Mouse (Mus musculus): ENCODE measurements around the gene Bcl6. TPM values are rescaled to one million over a fixed set of nuclear protein-coding genes. Genes with fewer than 3 reads are reported as not detected.

Gene Bcl6
- total RNA-seq, 2 experiments from 2014 or later = 11.1 to 11.3 TPM

DNA sequence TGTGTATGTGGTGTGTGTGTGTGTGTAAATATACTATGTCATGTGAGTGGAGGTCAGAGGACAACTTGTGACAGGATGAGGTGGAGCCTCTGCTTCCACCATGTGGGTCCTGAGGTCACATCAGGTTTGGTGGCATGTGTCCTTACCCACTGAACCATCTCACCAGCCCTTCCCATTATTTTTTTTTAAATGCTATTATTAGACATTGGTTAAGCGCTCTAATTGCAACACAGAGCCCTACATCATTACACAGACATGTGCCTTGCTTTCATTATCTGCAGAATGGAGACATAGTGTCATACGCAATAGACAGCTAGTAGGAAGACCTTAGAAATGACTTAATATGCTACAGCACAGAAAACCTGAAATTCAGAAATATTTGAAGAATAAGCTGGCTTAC is 12.5 kb downstream of the Bcl6 start:
- no peak for DNase-seq (ENCODE audit: low spot score in 2 of 2)

DNA sequence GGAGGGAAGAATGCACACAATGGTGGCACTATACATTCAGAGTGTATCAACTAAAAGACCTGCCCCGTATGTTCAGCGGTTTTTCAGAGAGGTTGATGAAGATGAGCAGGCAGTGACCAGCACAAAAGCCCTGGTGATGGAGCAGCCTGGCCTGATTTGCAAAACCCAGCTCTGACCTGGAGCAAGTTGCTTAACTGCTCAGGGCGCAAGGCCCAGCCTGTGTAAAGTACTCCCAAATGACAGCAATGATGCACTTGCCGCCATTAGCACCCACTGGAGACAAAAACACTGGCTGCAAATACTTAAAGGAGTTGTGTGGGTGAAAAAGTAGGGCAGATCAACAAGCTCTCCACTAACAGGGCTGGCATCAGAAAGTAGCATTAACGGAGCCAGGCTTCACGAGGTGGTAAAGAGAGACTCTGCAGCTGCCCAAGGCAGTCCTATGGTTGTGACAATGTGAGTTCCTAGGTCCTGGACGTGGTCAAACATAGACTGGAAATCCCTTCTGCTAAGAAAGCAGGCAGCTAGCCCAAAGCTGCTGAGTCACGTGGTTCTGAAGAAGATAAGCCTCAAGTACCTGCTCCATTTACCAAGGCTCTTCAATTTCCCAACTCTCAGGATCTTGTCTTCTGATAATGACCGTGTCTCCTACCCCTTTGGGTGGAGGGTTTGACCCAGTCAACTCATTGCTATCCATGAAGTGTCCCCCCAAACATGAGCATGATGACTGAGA is 14.9 kb downstream of the Bcl6 start:
- DNase-seq (ENCODE audit: low spot score in 2 of 2) = no peak

DNA sequence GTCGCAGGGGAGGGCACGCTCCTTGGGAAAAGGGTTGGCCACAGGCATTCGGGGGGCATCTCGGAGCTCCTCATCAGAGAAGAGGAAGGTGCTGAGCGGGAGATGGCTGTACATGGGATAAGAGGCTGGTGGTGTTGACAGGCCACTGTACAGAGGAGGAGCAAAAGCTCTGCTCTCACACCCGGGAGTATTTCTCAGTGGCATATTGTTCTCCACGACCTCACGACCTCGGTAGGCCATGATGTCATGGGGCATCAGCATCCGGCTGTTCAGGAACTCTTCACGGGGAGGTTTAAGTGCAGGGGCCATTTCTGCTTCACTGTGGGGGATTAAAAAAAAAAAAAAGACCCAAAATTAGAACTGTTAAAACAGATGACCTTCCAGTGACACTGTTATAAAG is 15.8 kb downstream of the Bcl6 start:
- no peak for DNase-seq (ENCODE audit: low spot score in 2 of 2)

DNA sequence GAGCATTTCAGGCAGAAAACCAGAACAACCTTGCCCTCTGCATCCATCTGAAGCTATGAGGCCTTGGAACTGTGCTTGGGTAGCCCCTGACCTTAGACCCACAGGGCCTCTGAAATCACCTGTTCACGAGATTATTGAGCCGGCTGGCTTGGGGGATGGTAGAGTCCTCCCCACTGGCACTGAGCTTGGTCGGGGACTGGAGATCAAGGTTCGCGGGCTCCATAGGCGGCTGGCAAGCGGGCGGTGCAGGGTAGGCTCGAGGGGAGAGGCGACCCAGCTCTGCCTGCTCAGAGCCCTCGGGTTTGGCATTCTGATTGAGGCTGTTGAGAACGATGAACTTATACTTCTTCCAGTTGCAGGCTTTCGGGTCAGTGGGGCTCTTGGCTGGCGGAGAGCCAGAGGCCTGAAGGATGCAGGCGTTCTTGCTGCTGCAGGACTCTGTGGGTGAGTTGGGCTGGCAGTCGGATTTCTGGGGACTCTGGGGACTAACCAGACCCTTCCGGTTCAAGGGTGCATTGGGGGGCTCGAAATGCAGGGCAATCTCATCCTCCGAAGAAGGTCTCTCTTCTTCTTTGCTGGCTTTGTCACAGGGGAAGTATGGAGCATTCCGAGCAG is 16.4 kb downstream of the Bcl6 start:
- DNase-seq (ENCODE audit: low spot score in 2 of 2) = no peak

DNA sequence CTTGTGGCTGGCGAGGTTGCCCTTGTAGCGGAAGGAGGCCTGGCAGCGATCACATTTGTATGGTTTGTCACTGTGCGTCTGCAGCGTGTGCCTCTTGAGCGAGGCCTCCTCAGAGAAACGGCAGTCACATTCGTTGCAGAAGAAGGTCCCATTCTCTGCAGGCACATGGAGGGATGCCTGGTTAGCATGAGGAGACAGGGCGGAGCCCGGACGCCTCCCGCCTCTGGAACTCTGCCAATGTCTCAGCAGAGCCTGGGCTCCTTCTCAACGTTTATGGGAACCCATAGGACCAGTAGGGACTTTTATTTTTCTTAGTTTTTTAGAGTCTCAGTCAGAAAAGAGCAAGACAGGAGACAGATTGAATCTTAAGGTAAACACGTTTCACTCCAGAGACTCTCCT is 18.7 kb downstream of the Bcl6 start:
- no peak for DNase-seq (ENCODE audit: low spot score in 2 of 2)

- no peak for DNase-seq (ENCODE audit: low spot score in 2 of 2)
Observed at GRCm38 (mm10) chr16:23968888-23969287, 19.8 kb downstream of the Bcl6 start.

DNA sequence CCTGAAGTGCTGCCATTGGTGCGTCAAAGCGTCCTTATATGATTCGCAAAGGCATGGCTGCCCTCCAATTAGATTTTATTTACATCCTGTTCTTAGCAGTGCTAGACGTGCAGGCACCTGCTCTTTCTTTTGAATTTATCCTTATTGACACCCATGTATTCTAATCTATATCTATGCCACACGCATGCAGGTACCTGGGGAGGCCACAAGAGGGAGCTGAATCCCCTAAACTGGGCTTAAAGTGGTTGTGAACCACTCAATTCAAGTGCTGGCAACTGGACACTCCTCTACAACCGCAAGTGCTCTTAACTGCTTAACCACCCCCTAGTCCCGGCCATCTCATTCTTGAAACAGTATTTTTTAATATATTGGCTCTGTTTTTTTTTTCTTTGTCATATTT is 21.4 kb downstream of the Bcl6 start:
- no peak for DNase-seq (ENCODE audit: low spot score in 2 of 2)

GRCm38 (mm10) chr16:23966066-23966465 is 22.6 kb downstream of the Bcl6 start:
- no peak for DNase-seq (ENCODE audit: low spot score in 2 of 2)

GRCm38 (mm10) chr16:23964706-23965367 is 23.8 kb downstream of the Bcl6 start:
- DNase-seq (ENCODE audit: low spot score in 2 of 2) = peak in 1 of 2 experiments; percentile 3

DNA sequence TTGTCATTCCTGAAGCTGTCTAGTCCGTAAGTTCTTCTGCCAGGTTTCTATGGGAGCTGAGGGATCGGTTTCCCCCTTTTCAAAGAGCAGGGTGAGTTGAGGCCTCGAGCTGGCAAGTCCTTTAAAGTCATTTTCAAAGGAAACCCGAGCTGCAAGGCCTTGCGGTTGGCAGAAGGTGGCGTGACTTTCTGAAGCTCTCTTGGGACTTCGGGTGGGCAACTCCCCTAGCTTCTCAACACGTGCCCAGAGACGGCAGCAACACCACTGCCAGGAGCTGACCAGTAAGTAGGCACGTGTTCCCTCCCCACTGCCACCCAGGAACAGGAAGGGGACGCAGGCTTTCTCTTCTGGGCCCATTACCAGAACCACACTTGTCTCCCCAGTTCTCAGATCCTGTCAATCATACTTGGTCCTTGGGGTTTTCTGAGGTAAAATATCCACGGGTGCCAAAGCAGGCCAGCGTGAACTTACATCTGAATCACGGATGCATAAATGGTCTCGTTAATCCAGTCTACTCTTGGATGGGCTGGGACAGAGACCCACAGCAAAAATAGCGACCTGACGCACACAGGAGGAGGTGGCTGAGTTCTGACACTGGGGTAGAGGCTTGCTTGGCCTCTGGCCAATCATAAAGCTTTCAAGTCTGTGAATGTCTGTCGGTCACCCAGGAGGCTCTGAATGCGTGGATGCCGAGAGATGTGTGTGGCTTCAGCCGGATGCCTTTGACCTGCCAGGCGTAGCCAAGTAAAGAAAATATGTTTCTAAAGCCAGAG is 24.6 kb downstream of the Bcl6 start:
- peak in 1 of 2 experiments; percentile 9 for DNase-seq (ENCODE audit: low spot score in 2 of 2)

GRCm38 (mm10) chr16:23962401-23962800 is 26.3 kb downstream of the Bcl6 start:
- DNase-seq (ENCODE audit: low spot score in 2 of 2) = peak in 1 of 2 experiments; percentile 3

GRCm38 (mm10) chr16:23958938-23959337 is 29.7 kb downstream of the Bcl6 start:
- DNase-seq (ENCODE audit: low spot score in 2 of 2) = peak in 1 of 2 experiments; percentile 1

GRCm38 (mm10) chr16:23953959-23954260 is 34.7 kb downstream of the Bcl6 start:
- DNase-seq (ENCODE audit: low spot score in 2 of 2) = no peak

GRCm38 (mm10) chr16:23953189-23953958 is 35.3 kb downstream of the Bcl6 start:
- DNase-seq (ENCODE audit: low spot score in 2 of 2) = peak; percentile 47 to 60

- DNase-seq (ENCODE audit: low spot score in 2 of 2) = peak in 1 of 2 experiments; percentile 4
Observed at GRCm38 (mm10) chr16:23952101-23952727, 36.4 kb downstream of the Bcl6 start.

DNA sequence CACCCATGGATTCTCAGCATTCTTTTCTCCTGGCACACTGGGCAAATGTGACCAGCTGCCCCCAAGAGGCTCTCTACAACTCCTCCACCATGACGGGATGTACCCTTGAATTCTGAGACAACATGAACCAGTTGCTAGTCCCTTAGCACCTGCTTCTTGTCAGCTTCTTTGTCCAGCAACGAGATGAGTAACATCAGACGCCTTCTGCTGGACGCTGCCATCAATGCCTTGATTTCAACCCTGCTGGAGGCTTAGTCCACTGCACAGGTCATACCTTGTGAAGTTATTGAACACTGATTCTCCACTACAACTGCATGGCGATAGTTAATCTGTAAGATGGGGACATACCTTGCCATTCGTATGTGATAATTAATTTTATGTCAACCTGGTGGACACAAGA is 41.0 kb downstream of the Bcl6 start:
- no peak for DNase-seq (ENCODE audit: low spot score in 2 of 2)

GRCm38 (mm10) chr16:23944801-23945200 is 43.9 kb downstream of the Bcl6 start:
- DNase-seq (ENCODE audit: low spot score in 2 of 2) = no peak

DNA sequence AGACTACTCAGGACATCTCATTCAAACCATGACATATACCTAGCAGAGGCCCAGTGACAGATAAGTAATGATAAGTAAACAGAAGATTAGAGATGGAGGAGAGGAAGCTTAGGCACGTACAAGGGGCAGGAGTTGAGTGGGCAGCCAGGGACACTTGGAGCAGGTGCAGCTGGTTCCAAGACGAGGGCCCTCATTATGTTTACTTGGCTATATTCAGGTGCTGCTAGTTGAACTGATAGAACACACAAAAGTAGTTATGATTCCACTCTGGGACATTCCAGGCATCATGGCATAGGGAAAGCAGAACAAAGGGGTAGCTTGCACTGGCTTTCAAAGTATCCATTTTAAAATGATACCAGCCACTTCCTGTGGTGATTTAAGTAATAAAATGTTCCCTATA is 54.3 kb downstream of the Bcl6 start:
- DNase-seq (ENCODE audit: low spot score in 2 of 2) = no peak

- DNase-seq (ENCODE audit: low spot score in 2 of 2) = no peak
Observed at GRCm38 (mm10) chr16:23932294-23932693, 56.4 kb downstream of the Bcl6 start, which contains the start of gene Rtp2. TSS of gene Rtp2 (minus strand) at chr16:23932394.

DNA sequence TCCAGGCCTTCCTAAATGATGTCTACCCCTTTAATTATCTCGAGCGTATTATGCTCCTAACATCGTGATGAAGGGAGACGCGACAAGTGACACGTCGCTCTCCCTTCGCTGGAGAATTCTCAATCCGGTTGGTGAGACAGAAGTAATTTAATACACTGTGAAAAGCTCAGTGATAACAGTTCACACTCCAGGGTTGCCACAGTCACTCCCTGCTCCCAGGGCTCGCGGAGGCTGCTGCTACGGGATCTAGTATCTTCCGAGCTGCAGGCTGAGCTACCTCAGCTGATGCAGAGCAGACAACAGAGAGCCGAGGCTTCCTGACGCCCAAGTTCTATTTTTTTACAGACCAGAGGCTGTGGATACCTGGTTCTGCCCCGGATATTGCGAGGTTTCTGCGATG is 57.4 kb downstream of the Bcl6 start:
- no peak for DNase-seq (ENCODE audit: low spot score in 2 of 2)

Data from gastrocnemius, postnatal 4 days (tissue).